Mouse (Mus musculus): ENCODE measurements at regions not wholly inside any gene's neighbourhood (a gene's known extent, or its start where the extent isn't known, plus 50 kb on each side); places are given as distances from the start of the nearest gene placed in this dataset.

- H3K27ac ChIP-seq (ENCODE audit: low read length), result no peak overlapping the region
- H3K4me1 ChIP-seq (ENCODE audit: control insufficient read depth, insufficient read depth, low read length), result no peaks in the 10 kb centered on the region
- H3K36me3 ChIP-seq (ENCODE audit: control insufficient read depth, insufficient read depth, low read length), result no peaks in the 10 kb centered on the region
- no peak overlapping the region for H3K4me2 ChIP-seq (ENCODE audit: low read depth, low read length)
- WGBS, result 78% methylated on average over 1 of the region's 1 CpGs
- H3K4me3 ChIP-seq (replicated peaks; ENCODE audit: low read length), result no peak overlapping the region
- no peak for ATAC-seq (ENCODE audit: insufficient read depth, low FRiP score)
- no peak overlapping the region for H3K9ac ChIP-seq (ENCODE audit: low read length)
- no peaks in the 10 kb centered on the region for H3K27me3 ChIP-seq (ENCODE audit: control insufficient read depth, insufficient read depth, low read length)
- H3K9me3 ChIP-seq (replicated peaks; ENCODE audit: control insufficient read depth, low read length), result no peaks in the 10 kb centered on the region
These were observed 269.8 kb downstream of the Kctd12 start for GRCm38 (mm10) chr14:102712600-102712999.

DNA sequence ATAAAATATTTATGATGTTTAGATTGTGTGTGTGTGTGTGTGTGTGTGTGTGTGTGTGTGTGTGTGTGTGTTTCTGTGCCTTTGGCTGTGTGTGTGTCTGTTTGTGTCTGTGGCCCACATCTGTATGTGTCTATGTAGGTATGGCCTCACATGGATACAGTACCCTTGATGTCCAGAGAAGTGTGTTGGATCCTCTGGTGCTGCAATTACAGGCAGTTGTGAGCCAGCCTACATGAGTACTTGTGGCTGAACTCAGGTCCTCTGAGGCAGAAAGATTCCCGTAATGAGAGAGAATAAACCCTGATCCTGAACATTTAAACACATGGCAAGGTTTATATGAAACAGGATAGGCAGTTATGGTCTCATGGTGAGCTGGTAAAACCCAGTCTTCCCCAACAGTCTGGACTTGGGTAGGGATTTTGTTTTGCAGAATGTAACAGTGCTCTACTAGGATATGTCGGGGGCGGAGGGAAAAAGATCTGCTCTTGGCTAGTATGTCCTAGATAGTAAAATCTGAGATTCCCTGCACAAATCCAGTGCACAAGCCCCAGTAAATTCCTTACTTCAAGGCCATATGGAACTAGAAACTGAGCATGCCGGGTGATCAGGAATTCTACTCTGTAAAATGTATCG is 275.6 kb downstream of the Kctd12 start:
- ATAC-seq (ENCODE audit: insufficient read depth, low FRiP score), result no peak
- Histone ChIP-seq H3K4me1 (ENCODE audit: control insufficient read depth, insufficient read depth, low read length) (no peaks in the 10 kb centered on the region), H3K9me3 (replicated peaks; ENCODE audit: control insufficient read depth, low read length) (no peaks in the 10 kb centered on the region), H3K36me3 (ENCODE audit: control insufficient read depth, insufficient read depth, low read length) (no peaks in the 10 kb centered on the region), H3K27me3 (ENCODE audit: control insufficient read depth, insufficient read depth, low read length) (no peaks in the 10 kb centered on the region), H3K27ac (ENCODE audit: low read length) (no peak overlapping the region), H3K4me2 (ENCODE audit: low read depth, low read length) (no peak overlapping the region), H3K4me3 (replicated peaks; ENCODE audit: low read length) (no peak overlapping the region), H3K9ac (ENCODE audit: low read length) (no peak overlapping the region)
- 84% methylated on average over 5 of the region's 5 CpGs for WGBS

GRCm38 (mm10) chr14:102701108-102701507 is 281.3 kb downstream of the Kctd12 start:
- Histone ChIP-seq H3K4me3 (replicated peaks; ENCODE audit: low read length) (no peak overlapping the region), H3K4me1 (ENCODE audit: control insufficient read depth, insufficient read depth, low read length) (no peaks in the 10 kb centered on the region), H3K27me3 (ENCODE audit: control insufficient read depth, insufficient read depth, low read length) (no peaks in the 10 kb centered on the region), H3K4me2 (ENCODE audit: low read depth, low read length) (no peak overlapping the region), H3K9me3 (replicated peaks; ENCODE audit: control insufficient read depth, low read length) (no peaks in the 10 kb centered on the region), H3K27ac (ENCODE audit: low read length) (no peak overlapping the region), H3K36me3 (ENCODE audit: control insufficient read depth, insufficient read depth, low read length) (no peaks in the 10 kb centered on the region), H3K9ac (ENCODE audit: low read length) (no peak overlapping the region)
- 60% methylated on average over 2 of the region's 2 CpGs for WGBS
- no peak for ATAC-seq (ENCODE audit: insufficient read depth, low FRiP score)

DNA sequence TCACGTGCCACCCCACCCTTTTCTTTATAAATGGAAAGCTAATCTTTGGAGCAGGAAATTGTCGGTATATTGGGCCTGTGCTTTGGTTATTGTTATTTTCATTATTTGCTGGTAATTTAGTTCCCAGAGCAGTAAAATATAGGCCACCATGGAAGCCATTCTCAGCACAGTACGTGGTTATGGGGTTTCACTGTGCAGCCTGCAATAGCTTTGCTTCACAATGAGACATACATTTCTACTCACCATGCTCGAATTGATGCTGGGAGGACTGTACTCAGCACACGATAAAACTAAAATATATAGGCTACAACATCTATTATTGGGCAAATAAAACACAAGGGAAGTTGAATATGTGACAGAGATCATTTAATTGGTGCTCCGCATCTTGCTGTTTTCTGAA is 282.0 kb downstream of the Kctd12 start:
- 77% methylated on average over 6 of the region's 6 CpGs for WGBS

GRCm38 (mm10) chr14:102699015-102699414 is 283.4 kb downstream of the Kctd12 start:
- Histone ChIP-seq H3K27ac (ENCODE audit: low read length) (no peak overlapping the region), H3K4me1 (ENCODE audit: control insufficient read depth, insufficient read depth, low read length) (no peaks in the 10 kb centered on the region), H3K4me3 (replicated peaks; ENCODE audit: low read length) (no peak overlapping the region), H3K9me3 (replicated peaks; ENCODE audit: control insufficient read depth, low read length) (no peaks in the 10 kb centered on the region), H3K4me2 (ENCODE audit: low read depth, low read length) (no peak overlapping the region), H3K27me3 (ENCODE audit: control insufficient read depth, insufficient read depth, low read length) (no peaks in the 10 kb centered on the region), H3K36me3 (ENCODE audit: control insufficient read depth, insufficient read depth, low read length) (no peaks in the 10 kb centered on the region), H3K9ac (ENCODE audit: low read length) (no peak overlapping the region)
- ATAC-seq (ENCODE audit: insufficient read depth, low FRiP score), result no peak
- WGBS, result 77% methylated on average over 3 of the region's 3 CpGs

More for the DNA sequence above, 282.0 kb downstream of the Kctd12 start:
- no peaks in the 10 kb centered on the region for H3K9me3 ChIP-seq (replicated peaks; ENCODE audit: control insufficient read depth, low read length)
- H3K4me1 ChIP-seq (ENCODE audit: control insufficient read depth, insufficient read depth, low read length), result no peaks in the 10 kb centered on the region
- no peak overlapping the region for H3K9ac ChIP-seq (ENCODE audit: low read length)
- H3K4me3 ChIP-seq (replicated peaks; ENCODE audit: low read length), result no peak overlapping the region
- H3K4me2 ChIP-seq (ENCODE audit: low read depth, low read length), result no peak overlapping the region
- no peak overlapping the region for H3K27ac ChIP-seq (ENCODE audit: low read length)
- no peak for ATAC-seq (ENCODE audit: insufficient read depth, low FRiP score)
- no peaks in the 10 kb centered on the region for H3K27me3 ChIP-seq (ENCODE audit: control insufficient read depth, insufficient read depth, low read length)
- H3K36me3 ChIP-seq (ENCODE audit: control insufficient read depth, insufficient read depth, low read length), result no peaks in the 10 kb centered on the region

- no peak for ATAC-seq (ENCODE audit: insufficient read depth, low FRiP score)
- 49% methylated on average over 1 of the region's 1 CpGs for WGBS
- H3K4me1 ChIP-seq (ENCODE audit: control insufficient read depth, insufficient read depth, low read length), result no peaks in the 10 kb centered on the region
- H3K27ac ChIP-seq (ENCODE audit: low read length), result no peak overlapping the region
- no peak overlapping the region for H3K4me3 ChIP-seq (replicated peaks; ENCODE audit: low read length)
- no peak overlapping the region for H3K4me2 ChIP-seq (ENCODE audit: low read depth, low read length)
- no peak overlapping the region for H3K9ac ChIP-seq (ENCODE audit: low read length)
- no peaks in the 10 kb centered on the region for H3K9me3 ChIP-seq (replicated peaks; ENCODE audit: control insufficient read depth, low read length)
- H3K36me3 ChIP-seq (ENCODE audit: control insufficient read depth, insufficient read depth, low read length), result no peaks in the 10 kb centered on the region
- no peaks in the 10 kb centered on the region for H3K27me3 ChIP-seq (ENCODE audit: control insufficient read depth, insufficient read depth, low read length)
These were observed 295.6 kb downstream of the Kctd12 start for GRCm38 (mm10) chr14:102686791-102687190.

DNA sequence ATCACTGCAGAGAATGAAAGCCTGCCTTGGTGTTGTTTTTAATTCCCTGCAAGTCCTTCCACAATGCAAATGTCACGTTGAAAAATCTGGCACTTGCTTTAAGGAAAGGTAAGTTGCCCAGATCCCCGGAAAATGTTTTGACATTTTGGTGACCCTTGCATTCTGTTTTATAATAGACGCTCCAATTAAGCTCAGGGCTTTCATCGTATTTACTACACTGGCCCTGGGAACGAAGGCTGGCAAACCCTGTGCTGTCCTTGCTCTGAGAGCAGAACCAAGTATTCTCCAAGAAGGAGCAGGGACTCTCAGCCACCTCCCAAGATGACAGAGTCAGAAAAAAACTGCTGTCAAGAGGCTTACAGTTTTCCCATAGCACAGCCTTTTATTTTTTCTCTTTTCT is 305.9 kb downstream of the Kctd12 start:
- no peak overlapping the region for H3K9ac ChIP-seq (ENCODE audit: low read length)
- H3K9me3 ChIP-seq (replicated peaks; ENCODE audit: control insufficient read depth, low read length), result no peaks in the 10 kb centered on the region
- no peaks in the 10 kb centered on the region for H3K36me3 ChIP-seq (ENCODE audit: control insufficient read depth, insufficient read depth, low read length)
- no peak for ATAC-seq (ENCODE audit: insufficient read depth, low FRiP score)
- H3K27ac ChIP-seq (ENCODE audit: low read length), result no peak overlapping the region
- no peak overlapping the region for H3K4me3 ChIP-seq (replicated peaks; ENCODE audit: low read length)
- no peak overlapping the region for H3K4me2 ChIP-seq (ENCODE audit: low read depth, low read length)
- no peaks in the 10 kb centered on the region for H3K4me1 ChIP-seq (ENCODE audit: control insufficient read depth, insufficient read depth, low read length)
- H3K27me3 ChIP-seq (ENCODE audit: control insufficient read depth, insufficient read depth, low read length), result no peaks in the 10 kb centered on the region
- 46% methylated on average over 5 of the region's 5 CpGs for WGBS

DNA sequence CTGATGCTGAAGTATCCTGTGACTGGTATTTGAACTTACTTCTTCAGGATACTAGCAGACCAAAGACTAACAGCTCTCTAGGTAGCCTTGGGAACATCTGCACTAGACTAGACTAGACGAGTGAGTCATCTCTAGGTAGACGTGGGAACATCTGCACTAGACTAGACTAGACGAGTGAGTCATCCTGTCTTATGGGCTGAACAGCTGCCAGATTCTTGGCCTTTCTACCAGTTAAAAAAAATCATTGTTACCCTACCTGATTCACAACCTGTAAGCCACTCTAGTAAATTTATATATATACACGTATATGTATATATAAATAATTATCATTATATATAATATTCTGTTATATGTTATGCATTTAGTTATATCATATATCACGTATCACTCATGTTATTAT is 307.8 kb downstream of the Kctd12 start:
- no peak overlapping the region for H3K4me2 ChIP-seq (ENCODE audit: low read depth, low read length)
- 77% methylated on average over 5 of the region's 5 CpGs for WGBS
- H3K9me3 ChIP-seq (replicated peaks; ENCODE audit: control insufficient read depth, low read length), result no peaks in the 10 kb centered on the region
- no peak overlapping the region for H3K27ac ChIP-seq (ENCODE audit: low read length)
- no peak overlapping the region for H3K4me3 ChIP-seq (replicated peaks; ENCODE audit: low read length)
- no peaks in the 10 kb centered on the region for H3K27me3 ChIP-seq (ENCODE audit: control insufficient read depth, insufficient read depth, low read length)
- no peak for ATAC-seq (ENCODE audit: insufficient read depth, low FRiP score)
- no peaks in the 10 kb centered on the region for H3K36me3 ChIP-seq (ENCODE audit: control insufficient read depth, insufficient read depth, low read length)
- H3K4me1 ChIP-seq (ENCODE audit: control insufficient read depth, insufficient read depth, low read length), result no peaks in the 10 kb centered on the region
- no peak overlapping the region for H3K9ac ChIP-seq (ENCODE audit: low read length)

DNA sequence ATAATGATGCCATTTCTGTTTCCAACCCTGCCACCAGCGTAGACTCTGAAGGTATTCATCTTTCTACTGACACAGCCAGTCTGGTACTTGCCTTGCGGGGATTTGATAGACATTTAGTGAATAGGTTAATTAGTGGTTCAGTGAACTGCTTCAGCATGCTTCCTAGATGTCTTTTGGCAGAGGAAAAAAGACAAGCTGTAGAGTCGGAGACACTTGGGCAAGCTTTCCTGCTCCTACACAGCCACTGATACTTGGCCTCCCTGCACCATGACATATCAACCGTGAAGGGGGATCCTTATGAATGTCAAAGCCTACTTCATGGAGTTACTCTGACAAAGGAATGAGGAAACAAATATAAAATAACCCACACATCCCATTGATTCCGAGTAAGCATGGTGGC is 308.7 kb downstream of the Kctd12 start:
- H3K4me1 ChIP-seq (ENCODE audit: control insufficient read depth, insufficient read depth, low read length), result no peaks in the 10 kb centered on the region
- no peaks in the 10 kb centered on the region for H3K36me3 ChIP-seq (ENCODE audit: control insufficient read depth, insufficient read depth, low read length)
- no peaks in the 10 kb centered on the region for H3K27me3 ChIP-seq (ENCODE audit: control insufficient read depth, insufficient read depth, low read length)
- WGBS, result 82% methylated on average over 5 of the region's 5 CpGs
- no peak for ATAC-seq (ENCODE audit: insufficient read depth, low FRiP score)
- no peak overlapping the region for H3K9ac ChIP-seq (ENCODE audit: low read length)
- H3K27ac ChIP-seq (ENCODE audit: low read length), result no peak overlapping the region
- H3K9me3 ChIP-seq (replicated peaks; ENCODE audit: control insufficient read depth, low read length), result no peaks in the 10 kb centered on the region
- H3K4me3 ChIP-seq (replicated peaks; ENCODE audit: low read length), result no peak overlapping the region
- H3K4me2 ChIP-seq (ENCODE audit: low read depth, low read length), result no peak overlapping the region

DNA sequence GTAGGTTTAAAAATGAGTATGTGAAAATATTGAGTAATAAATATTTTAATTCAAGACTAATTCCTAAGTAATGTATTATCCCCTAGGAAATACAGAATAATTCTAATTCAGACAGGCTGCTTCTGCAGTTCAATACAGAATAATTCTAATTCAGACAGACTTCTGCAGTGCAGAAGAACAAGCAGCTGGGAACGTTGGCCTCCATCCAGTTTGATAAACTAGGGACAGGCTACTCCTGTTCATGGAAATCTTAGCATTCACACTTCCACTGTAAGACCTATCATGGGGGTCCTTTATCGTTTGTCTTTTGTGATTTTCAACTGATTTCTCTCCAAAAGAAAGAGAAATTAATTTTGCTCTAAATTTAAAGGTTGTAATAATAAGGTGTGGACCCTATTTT is 319.2 kb downstream of the Kctd12 start:
- WGBS, result 57% methylated on average over 2 of the region's 2 CpGs

More for the DNA sequence above, 319.2 kb downstream of the Kctd12 start:
- Histone ChIP-seq H3K4me3 (replicated peaks; ENCODE audit: low read length) (no peak overlapping the region), H3K27me3 (ENCODE audit: control insufficient read depth, insufficient read depth, low read length) (no peaks in the 10 kb centered on the region), H3K36me3 (ENCODE audit: control insufficient read depth, insufficient read depth, low read length) (no peaks in the 10 kb centered on the region), H3K9ac (ENCODE audit: low read length) (no peak overlapping the region), H3K9me3 (replicated peaks; ENCODE audit: control insufficient read depth, low read length) (no peaks in the 10 kb centered on the region), H3K4me1 (ENCODE audit: control insufficient read depth, insufficient read depth, low read length) (no peaks in the 10 kb centered on the region), H3K27ac (ENCODE audit: low read length) (no peak overlapping the region), H3K4me2 (ENCODE audit: low read depth, low read length) (no peak overlapping the region)
- no peak for ATAC-seq (ENCODE audit: insufficient read depth, low FRiP score)
